Mouse (Mus musculus) hindbrain, embryonic 11.5 days (tissue): ENCODE measurements at regions not wholly inside any gene's neighbourhood (a gene's known extent, or its start where the extent isn't known, plus 50 kb on each side); places are given as distances from the start of the nearest gene placed in this dataset.

Experiments
- ATAC-seq: fragments of 200-750 bp; cut with Nextera tagmentation; 2 replicates; pipeline ENCODE4 v1.8.0; 2017; ENCODE audit warnings: mild to moderate bottlenecking, moderate TSS enrichment, moderate library complexity; ENCODE audit not compliant: low FRiP score
- DNase-seq: peaks from one replicate; pipeline ENCODE4 v3.0.0-alpha.2; 2015; ENCODE audit warnings: low spot score
- H3K27ac ChIP-seq: fragments of 300-500 bp; sonication (generic); 2 replicates; pipeline ENCODE4 v1.5.1; 2014; ENCODE audit warnings: mild to moderate bottlenecking, low read depth, low read length
- H3K27me3 ChIP-seq: fragments of 300-500 bp; sonication (generic); 2 replicates; pipeline ENCODE4 v1.6.1; 2014; ENCODE audit warnings: mild to moderate bottlenecking, low read length, moderate library complexity, mixed read lengths; ENCODE audit not compliant: control insufficient read depth, insufficient read depth
- H3K36me3 ChIP-seq: fragments of 300-500 bp; sonication (generic); 2 replicates; pipeline ENCODE4 v1.6.1; 2014; ENCODE audit warnings: mild to moderate bottlenecking, low read length, moderate library complexity, mixed read lengths; ENCODE audit not compliant: control insufficient read depth, insufficient read depth
- H3K4me1 ChIP-seq: fragments of 300-500 bp; sonication (generic); replicated peaks from 2 replicates; pipeline ENCODE4 v1.6.1; 2014; ENCODE audit warnings: low read length, mixed read lengths; ENCODE audit not compliant: control insufficient read depth, insufficient read depth
- H3K4me2 ChIP-seq: fragments of 300-500 bp; sonication (generic); replicated peaks from 2 replicates; pipeline ENCODE4 v1.6.1; 2014; ENCODE audit warnings: mild to moderate bottlenecking, low read depth, low read length
- H3K4me3 ChIP-seq: fragments of 300-500 bp; sonication (generic); 2 replicates; pipeline ENCODE4 v1.5.1; 2014; ENCODE audit warnings: low read depth, low read length
- H3K9ac ChIP-seq: fragments of 300-500 bp; sonication (generic); 2 replicates; pipeline ENCODE4 v1.6.1; 2014; ENCODE audit warnings: low read depth, low read length
- H3K9me3 ChIP-seq: fragments of 300-500 bp; sonication (generic); 2 replicates; pipeline ENCODE4 v1.6.1; 2016; ENCODE audit warnings: low read length; ENCODE audit not compliant: control insufficient read depth
- WGBS: fragments of 180-500 bp; shearing (Covaris S2); extraction: QIAGEN DNeasy Blood & Tissue Kit; methylation state at CpG from one replicate; pipeline ENCODE4 v1.1.7; 2014; 5-methylcytosine and 5-hydroxymethylcytosine counted together

GRCm38 (mm10) chr14:58189948-58190347, 119.6 kb downstream of the Fgf9 start:
- no peak for ATAC-seq

GRCm38 (mm10) chr14:58182869-58183268, 112.5 kb downstream of the Fgf9 start:
- no peak overlapping the region for H3K4me2 ChIP-seq
- H3K27me3 ChIP-seq: no peaks in the 10 kb centered on the region
- no peaks in the 10 kb centered on the region for H3K9me3 ChIP-seq
- H3K4me3 ChIP-seq: no peak overlapping the region
- no peaks in the 10 kb centered on the region for H3K4me1 ChIP-seq
- ATAC-seq (no peak), DNase-seq (no peak)
- WGBS: 68% methylated on average over 5 of the region's 5 CpGs
- no peaks in the 10 kb centered on the region for H3K36me3 ChIP-seq
- no peak overlapping the region for H3K27ac ChIP-seq
- no peak overlapping the region for H3K9ac ChIP-seq

More at GRCm38 (mm10) chr14:58189948-58190347, 119.6 kb downstream of the Fgf9 start:
- H3K9me3 ChIP-seq: no peaks in the 10 kb centered on the region
- H3K4me2 ChIP-seq: no peak overlapping the region
- no peaks in the 10 kb centered on the region for H3K4me1 ChIP-seq
- H3K9ac ChIP-seq: no peak overlapping the region
- H3K27ac ChIP-seq: no peak overlapping the region
- DNase-seq: no peak
- no peaks in the 10 kb centered on the region for H3K27me3 ChIP-seq
- H3K4me3 ChIP-seq: no peak overlapping the region
- no peaks in the 10 kb centered on the region for H3K36me3 ChIP-seq
- 90% methylated on average over 15 of the region's 15 CpGs for WGBS

GRCm38 (mm10) chr14:58180724-58181123, 110.4 kb downstream of the Fgf9 start:
- no peaks in the 10 kb centered on the region for H3K36me3 ChIP-seq

GRCm38 (mm10) chr14:58175651-58176363, 105.5 kb downstream of the Fgf9 start:
- DNase-seq (no peak), ATAC-seq (no peak)
- no peaks in the 10 kb centered on the region for H3K4me1 ChIP-seq
- H3K36me3 ChIP-seq: no peaks in the 10 kb centered on the region
- no peak overlapping the region for H3K9ac ChIP-seq
- no peak overlapping the region for H3K4me3 ChIP-seq
- H3K27ac ChIP-seq: no peak overlapping the region
- no peaks in the 10 kb centered on the region for H3K9me3 ChIP-seq
- no peak overlapping the region for H3K4me2 ChIP-seq
- H3K27me3 ChIP-seq: no peaks in the 10 kb centered on the region
- whole genome bisulfite sequencing: 89% methylated on average over 5 of the region's 5 CpGs

More at GRCm38 (mm10) chr14:58180724-58181123, 110.4 kb downstream of the Fgf9 start:
- Histone ChIP-seq H3K27me3 (no peaks in the 10 kb centered on the region), H3K9ac (no peak overlapping the region), H3K27ac (no peak overlapping the region), H3K9me3 (no peaks in the 10 kb centered on the region), H3K4me1 (no peaks in the 10 kb centered on the region), H3K4me3 (no peak overlapping the region), H3K4me2 (no peak overlapping the region)
- DNase-seq (no peak), ATAC-seq (no peak)

- no peaks in the 10 kb centered on the region for H3K36me3 ChIP-seq
- H3K27me3 ChIP-seq: no peaks in the 10 kb centered on the region
- DNase-seq (no peak), ATAC-seq (no peak)
- 87% methylated on average over 6 of the region's 6 CpGs for WGBS
- H3K9ac ChIP-seq: no peak overlapping the region
- no peaks in the 10 kb centered on the region for H3K9me3 ChIP-seq
- H3K4me2 ChIP-seq: no peak overlapping the region
- H3K4me3 ChIP-seq: no peak overlapping the region
- H3K4me1 ChIP-seq: no peaks in the 10 kb centered on the region
- no peak overlapping the region for H3K27ac ChIP-seq
Measured at GRCm38 (mm10) chr14:58174512-58174911, 104.2 kb downstream of the Fgf9 start.

GRCm38 (mm10) chr14:58168920-58169319, 98.6 kb downstream of the Fgf9 start:
- H3K27me3 ChIP-seq: no peaks in the 10 kb centered on the region
- no peaks in the 10 kb centered on the region for H3K4me1 ChIP-seq
- H3K36me3 ChIP-seq: no peaks in the 10 kb centered on the region
- DNase-seq (no peak), ATAC-seq (no peak)
- 93% methylated on average over 5 of the region's 5 CpGs for WGBS
- no peak overlapping the region for H3K4me3 ChIP-seq
- H3K9me3 ChIP-seq: no peaks in the 10 kb centered on the region
- no peak overlapping the region for H3K4me2 ChIP-seq
- no peak overlapping the region for H3K9ac ChIP-seq
- H3K27ac ChIP-seq: no peak overlapping the region
